Mouse (Mus musculus) lung, adult 2 months (tissue): ENCODE data around the gene Lrrc17.

ENCODE experiments used
- CTCF ChIP-seq: fragments of 200-500 bp; IDR thresholded peaks from 2 replicates; pipeline ENCODE4 v1.5.1; 2011; ENCODE audit warnings: mild to moderate bottlenecking, low read length, control low read depth; ENCODE audit not compliant: insufficient read depth
- POLR2A ChIP-seq: fragments of 200-500 bp; IDR thresholded peaks from 2 replicates; pipeline ENCODE4 v1.6.1; 2011; ENCODE audit warnings: low read depth, mild to moderate bottlenecking, control low read depth, low read length, borderline replicate concordance; ENCODE audit errors: extremely low read depth

DNA sequence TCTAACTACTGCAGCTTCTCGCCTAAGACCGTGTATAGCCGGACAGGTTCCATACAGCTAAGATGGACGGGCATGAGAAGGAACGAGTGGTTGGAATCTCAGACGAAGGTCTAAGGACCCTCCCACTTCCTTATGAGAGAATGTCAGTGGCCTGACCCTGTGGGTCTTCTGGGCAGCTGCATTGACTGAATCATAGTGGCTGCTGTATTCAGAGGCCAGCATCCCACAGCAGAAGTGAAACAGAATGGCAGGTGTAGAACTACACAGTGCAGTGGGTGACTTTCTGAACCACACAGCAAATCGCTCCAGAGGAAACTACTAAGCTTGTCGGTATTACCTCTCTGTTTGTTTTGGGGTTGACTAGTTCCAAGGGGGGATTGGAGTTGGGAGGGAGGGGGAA lies 38.2 kb upstream of the Lrrc17 start:
- TF ChIP-seq POLR2A (no peak), CTCF (no peak)
